Mouse (Mus musculus) heart, embryonic 14.5 days (tissue): Measurements from ENCODE around the gene Rap1gds1. TPM values are rescaled to one million over a fixed set of nuclear protein-coding genes. Genes with fewer than 3 reads are reported as not detected.
A peak's percentile ranks its signal among the peaks of the same experiment; 100 is the strongest.

Experiments
- ATAC-seq: fragments of 200-750 bp; cut with Nextera tagmentation; 2 replicates; pipeline ENCODE4 v1.8.0; 2017; ENCODE audit warnings: low read depth, moderate TSS enrichment; ENCODE audit not compliant: insufficient number of reproducible peaks, insufficient read depth, low FRiP score
- H3K27ac ChIP-seq, 2 experiments: fragments of 200-500 bp in 1 of 2; fragments of 300-500 bp in 1 of 2; sonication (generic) in 1 of 2; replicated peaks in 1 of 2; 2 replicates each; pipeline ENCODE4 v1.5.1; 2012 to 2014; ENCODE audit warnings: low read depth in 2 of 2, low read length in 2 of 2, control low read depth in 1 of 2, mild to moderate bottlenecking in 1 of 2, mixed read lengths in 1 of 2; ENCODE audit not compliant: control insufficient read depth in 1 of 2, insufficient read depth in 1 of 2
- H3K27me3 ChIP-seq: fragments of 300-500 bp; sonication (generic); 2 replicates; pipeline ENCODE4 v1.6.1; 2014; ENCODE audit warnings: mild to moderate bottlenecking, low read length, control low read depth; ENCODE audit not compliant: control insufficient read depth, insufficient read depth
- H3K36me3 ChIP-seq: fragments of 300-500 bp; sonication (generic); 2 replicates; pipeline ENCODE4 v1.6.1; 2014; ENCODE audit warnings: mild to moderate bottlenecking, control low read depth, low read length, mixed read lengths; ENCODE audit not compliant: control insufficient read depth, insufficient read depth
- H3K4me1 ChIP-seq, 2 experiments: fragments of 200-500 bp in 1 of 2; fragments of 300-500 bp in 1 of 2; sonication (generic) in 1 of 2; 2 replicates each; pipeline ENCODE4 v1.6.1; 2012 to 2014; ENCODE audit warnings: low read length in 2 of 2, control low read depth in 1 of 2, mixed read lengths in 1 of 2; ENCODE audit not compliant: control insufficient read depth in 2 of 2, insufficient read depth in 2 of 2
- H3K4me2 ChIP-seq: fragments of 300-500 bp; sonication (generic); 2 replicates; pipeline ENCODE4 v1.6.1; 2014; ENCODE audit warnings: mild to moderate bottlenecking, low read length
- H3K4me3 ChIP-seq, 2 experiments: fragments of 200-500 bp in 1 of 2; fragments of 300-500 bp in 1 of 2; sonication (generic) in 1 of 2; 2 replicates each; pipeline ENCODE4 v1.5.1; 2012 to 2014; ENCODE audit warnings: low read length in 2 of 2, mild to moderate bottlenecking in 2 of 2, control low read depth in 1 of 2, low read depth in 1 of 2, moderate library complexity in 1 of 2; ENCODE audit not compliant: control insufficient read depth in 1 of 2, insufficient read depth in 1 of 2
- H3K9ac ChIP-seq: fragments of 300-500 bp; sonication (generic); 2 replicates; pipeline ENCODE4 v1.6.1; 2014; ENCODE audit warnings: mild to moderate bottlenecking, low read length
- H3K9me3 ChIP-seq: fragments of 300-500 bp; sonication (generic); 2 replicates; pipeline ENCODE4 v1.6.1; 2016; ENCODE audit warnings: low read length, control low read depth; ENCODE audit not compliant: control insufficient read depth
- WGBS: fragments of 180-500 bp; shearing (Covaris S2); extraction: QIAGEN DNeasy Blood & Tissue Kit; methylation state at CpG from one replicate; pipeline ENCODE4 v1.1.7; 2014; 5-methylcytosine and 5-hydroxymethylcytosine counted together
- polyA plus RNA-seq: library from polyadenylated mRNA; unstranded; fragments of >200 nt; fragmentation: Nextera tagmentation; extraction: Ambion mirVana; gene quantifications from 2 replicates; pipeline ENCODE4 v1.2.1, GENCODE M21; 2014

Gene Rap1gds1
- polyA plus RNA-seq, 1 experiment from 2014 or later: 52.9 TPM

DNA sequence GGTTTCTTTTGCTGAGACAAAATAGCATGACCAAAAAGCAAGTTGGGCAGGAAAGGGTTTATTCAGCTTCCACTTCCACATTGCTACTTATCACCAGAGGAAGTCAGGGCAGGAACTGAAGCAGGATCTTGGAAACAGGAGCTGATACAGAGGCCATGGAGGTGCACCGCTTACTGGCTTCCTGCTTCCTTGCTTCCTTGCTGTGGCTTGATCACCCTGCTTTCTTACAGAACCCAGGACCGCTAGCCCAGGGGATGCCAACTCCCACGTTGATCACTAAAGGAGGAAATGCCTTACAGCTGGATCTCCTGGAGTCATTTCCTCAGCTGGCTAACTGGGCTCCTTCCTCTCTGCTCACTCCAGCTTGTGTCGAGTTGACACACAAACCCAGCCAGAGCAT is 197.3 kb downstream of the Rap1gds1 start:
- no peak overlapping the region for H3K4me2 ChIP-seq
- H3K36me3 ChIP-seq: no peaks in the 10 kb centered on the region
- H3K27ac ChIP-seq: no peak overlapping the region
- no peak overlapping the region for H3K4me3 ChIP-seq
- peaks cover 0 to 5% of the 10 kb centered on the region in 2 experiments; a peak in 1 of 4 replicates for H3K4me1 ChIP-seq
- 74% methylated on average over 4 of the region's 4 CpGs for WGBS
- H3K9me3 ChIP-seq: no peaks in the 10 kb centered on the region
- ATAC-seq: no peak
- H3K9ac ChIP-seq: no peak overlapping the region
- H3K27me3 ChIP-seq: no peaks in the 10 kb centered on the region

DNA sequence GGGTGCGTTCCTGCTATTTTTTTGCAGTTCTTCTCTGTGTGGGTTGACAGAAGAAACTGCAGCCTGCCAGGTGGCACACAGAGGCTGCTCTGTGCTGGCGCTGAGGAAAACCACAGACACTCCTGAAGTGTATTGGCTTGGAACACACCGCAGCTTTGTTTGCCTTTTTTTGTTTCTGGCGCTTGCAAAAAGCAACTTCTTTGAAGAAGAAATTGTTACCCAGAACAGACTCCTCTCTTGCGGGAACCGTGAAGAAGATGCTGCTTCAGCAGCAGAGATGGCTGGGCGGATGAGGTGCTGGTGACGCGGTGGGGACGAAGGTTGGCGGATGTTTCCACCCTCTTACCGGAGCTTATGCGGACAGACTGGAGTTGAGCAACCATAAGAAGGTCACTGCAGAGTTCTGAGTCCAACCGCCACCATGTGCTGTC is 198.1 kb downstream of the Rap1gds1 start:
- 87% methylated on average over 14 of the region's 14 CpGs for WGBS
- H3K9ac ChIP-seq: no peak overlapping the region
- no peaks in the 10 kb centered on the region for H3K36me3 ChIP-seq
- H3K27ac ChIP-seq: 0 out of 4 replicates have a peak overlapping the region, but pooled peaks of 1 of the 2 experiments have one; percentile 19
- no peaks in the 10 kb centered on the region for H3K27me3 ChIP-seq
- no peaks in the 10 kb centered on the region; a peak in 1 of 4 replicates for H3K4me1 ChIP-seq
- H3K4me3 ChIP-seq: no peak overlapping the region
- no peaks in the 10 kb centered on the region for H3K9me3 ChIP-seq
- no peak for ATAC-seq
- H3K4me2 ChIP-seq: no peak overlapping the region

DNA sequence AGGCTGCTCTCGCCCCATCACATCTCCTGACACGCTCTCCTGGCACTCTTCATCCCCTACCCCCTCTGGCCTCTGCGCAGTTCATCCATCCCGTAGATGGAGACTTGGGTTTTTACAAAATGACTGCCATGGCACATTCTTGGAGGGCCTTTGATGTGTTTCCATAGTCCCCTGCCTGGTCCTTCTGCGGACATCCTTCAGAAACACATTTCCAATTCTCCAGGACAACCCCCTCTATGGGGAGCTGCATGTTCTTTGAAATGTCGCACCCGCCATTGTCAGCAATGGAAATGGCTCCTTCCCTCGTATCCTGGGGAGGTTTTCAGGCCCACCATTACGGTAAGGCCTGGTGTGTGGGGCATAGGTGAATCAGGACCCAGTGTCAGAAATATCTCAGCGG is 198.6 kb downstream of the Rap1gds1 start:
- Histone ChIP-seq H3K4me3 (no peak overlapping the region), H3K9me3 (no peaks in the 10 kb centered on the region), H3K4me1 (no peaks in the 10 kb centered on the region), H3K36me3 (no peaks in the 10 kb centered on the region), H3K27me3 (no peaks in the 10 kb centered on the region), H3K9ac (no peak overlapping the region), H3K27ac (no peak overlapping the region), H3K4me2 (no peak overlapping the region)
- ATAC-seq: no peak
- WGBS: 91% methylated on average over 10 of the region's 10 CpGs

DNA sequence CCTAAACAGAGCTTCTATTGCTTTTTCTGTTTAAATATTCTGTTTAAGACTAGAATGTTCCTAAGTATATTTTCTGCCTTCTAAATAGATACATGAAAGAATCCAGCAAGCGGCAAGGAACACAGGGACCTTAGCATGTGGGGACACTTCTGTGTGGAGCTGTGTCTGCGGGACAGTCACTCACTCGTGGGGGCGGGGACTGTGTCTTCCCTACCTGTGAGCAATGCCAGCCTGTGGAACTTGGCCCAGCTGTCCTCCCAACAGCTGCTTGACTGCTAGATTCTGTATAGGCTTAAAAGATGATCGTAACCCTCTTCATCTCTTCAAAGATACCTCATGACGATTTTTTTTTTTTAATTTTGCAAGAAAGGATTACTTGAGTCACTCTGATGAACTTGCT is 199.1 kb downstream of the Rap1gds1 start:
- WGBS: 87% methylated on average over 6 of the region's 6 CpGs
- Histone ChIP-seq H3K27ac (no peak overlapping the region), H3K4me2 (no peak overlapping the region), H3K36me3 (no peaks in the 10 kb centered on the region), H3K27me3 (no peaks in the 10 kb centered on the region), H3K4me3 (no peak overlapping the region), H3K4me1 (no peaks in the 10 kb centered on the region), H3K9ac (no peak overlapping the region), H3K9me3 (no peaks in the 10 kb centered on the region)
- ATAC-seq: no peak

Other genes with a start within 250 kb of the Rap1gds1 start
- not detected in 2 replicates for gene Stpg2, start 130.5 kb upstream of the Rap1gds1 start, polyA plus RNA-seq